Mouse (Mus musculus): Measurements from ENCODE around the gene Afap1l2. TPM values are rescaled to one million over a fixed set of nuclear protein-coding genes. Genes with fewer than 3 reads are reported as not detected.

Gene Afap1l2
- polyA plus RNA-seq, 1 experiment, result 4.9 TPM

DNA sequence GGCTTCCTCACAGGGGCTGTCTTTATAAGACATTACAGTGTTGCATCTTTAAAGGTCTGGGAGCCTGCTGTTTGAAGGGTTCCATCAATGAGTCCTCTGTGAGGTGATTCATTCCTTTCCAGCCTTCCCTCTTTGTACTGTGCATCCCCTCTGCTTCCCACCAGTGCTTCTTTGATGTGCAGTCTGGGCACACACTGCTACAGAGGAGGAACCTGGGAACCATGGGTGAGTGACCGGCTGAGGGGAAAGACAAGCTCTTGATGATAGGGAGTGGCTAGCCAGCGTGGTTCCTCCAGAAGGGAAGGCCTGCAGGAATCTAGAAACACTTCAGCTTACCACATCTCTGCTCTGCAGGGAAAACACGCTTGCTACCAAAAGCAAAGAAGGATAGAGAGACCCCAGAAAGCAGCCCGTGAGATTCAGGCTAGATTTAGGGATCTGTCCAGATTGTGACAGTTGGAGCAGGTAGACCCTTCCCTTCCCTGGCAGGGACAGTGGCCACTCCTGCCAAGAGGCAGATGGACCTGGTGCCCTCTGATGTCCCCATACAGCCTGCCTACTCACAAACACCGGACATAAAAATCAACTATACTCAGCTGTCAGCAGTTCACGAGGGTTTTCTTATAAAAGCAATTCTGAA, 59.9 kb downstream of the Afap1l2 start:
- Histone ChIP-seq H3K4me1 (ENCODE audit: control insufficient read depth, insufficient read depth, low read length) (no peaks in the 10 kb centered on the region), H3K27ac (ENCODE audit: control insufficient read depth, insufficient read depth, low read depth, low read length, poor library complexity) (no peak overlapping the region), H3K4me3 (replicated peaks; ENCODE audit: control insufficient read depth, low read depth, low read length) (no peak overlapping the region)
- WGBS, result 65% methylated on average over 6 of the region's 6 CpGs
- TF ChIP-seq CTCF (IDR thresholded peaks at IDR 0.05; ENCODE audit: control insufficient read depth, insufficient read depth, low read length) (no peak), POLR2A (IDR thresholded peaks at IDR 0.05; ENCODE audit: borderline replicate concordance, control insufficient read depth, low read depth, low read length) (no peak)

DNA sequence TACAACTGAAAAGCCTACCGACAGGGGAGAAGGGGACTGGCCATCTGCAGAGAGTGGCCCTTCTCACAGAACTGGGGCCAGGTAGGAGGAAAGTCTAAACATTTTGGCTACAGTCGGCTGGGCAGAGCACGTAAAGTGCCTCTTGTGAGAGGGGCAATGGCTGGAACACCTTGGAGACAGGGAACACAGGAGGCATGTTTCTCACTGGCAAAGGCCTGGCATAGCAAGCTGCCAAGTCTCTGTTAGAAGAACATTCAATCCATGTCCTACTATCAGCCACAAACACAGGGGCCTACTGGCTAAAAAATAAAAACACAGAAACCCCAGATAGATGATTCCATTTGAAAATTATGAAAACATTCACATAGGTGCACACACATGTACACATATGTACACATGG, 61.3 kb downstream of the Afap1l2 start:
- Histone ChIP-seq H3K4me3 (replicated peaks; ENCODE audit: control insufficient read depth, low read depth, low read length) (no peak overlapping the region), H3K4me1 (ENCODE audit: control insufficient read depth, insufficient read depth, low read length) (no peaks in the 10 kb centered on the region), H3K27ac (ENCODE audit: control insufficient read depth, insufficient read depth, low read depth, low read length, poor library complexity) (no peak overlapping the region)
- no peak for TF ChIP-seq CTCF (IDR thresholded peaks at IDR 0.05; ENCODE audit: control insufficient read depth, insufficient read depth, low read length)
- TF ChIP-seq POLR2A (IDR thresholded peaks at IDR 0.05; ENCODE audit: borderline replicate concordance, control insufficient read depth, low read depth, low read length), result no peak
- 85% methylated on average over 3 of the region's 3 CpGs for WGBS

DNA sequence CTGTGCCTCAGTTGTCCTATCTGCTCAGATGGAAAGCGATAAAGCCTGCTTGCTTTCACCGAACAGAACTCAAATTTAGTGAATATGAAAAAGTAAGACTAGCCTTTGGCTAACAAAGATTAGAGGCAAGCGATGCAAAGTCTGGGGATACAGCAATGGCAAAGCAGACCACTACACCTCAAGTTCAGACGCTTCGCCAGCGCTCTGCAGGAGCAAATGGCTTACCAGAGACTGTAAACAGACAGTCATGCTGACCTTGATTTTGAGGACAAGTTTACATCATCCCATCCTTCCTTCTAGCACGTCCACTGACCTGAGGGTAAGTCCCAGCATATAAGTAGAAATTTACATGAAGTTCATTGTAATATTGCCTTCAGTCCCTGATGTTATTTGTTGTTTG, 61.8 kb downstream of the Afap1l2 start:
- H3K4me3 ChIP-seq (replicated peaks; ENCODE audit: control insufficient read depth, low read depth, low read length), result no peak overlapping the region
- no peaks in the 10 kb centered on the region for H3K4me1 ChIP-seq (ENCODE audit: control insufficient read depth, insufficient read depth, low read length)
- H3K27ac ChIP-seq (ENCODE audit: control insufficient read depth, insufficient read depth, low read depth, low read length, poor library complexity), result no peak overlapping the region
- TF ChIP-seq POLR2A (IDR thresholded peaks at IDR 0.05; ENCODE audit: borderline replicate concordance, control insufficient read depth, low read depth, low read length) (no peak), CTCF (IDR thresholded peaks at IDR 0.05; ENCODE audit: control insufficient read depth, insufficient read depth, low read length) (no peak)
- WGBS, result 86% methylated on average over 7 of the region's 7 CpGs

DNA sequence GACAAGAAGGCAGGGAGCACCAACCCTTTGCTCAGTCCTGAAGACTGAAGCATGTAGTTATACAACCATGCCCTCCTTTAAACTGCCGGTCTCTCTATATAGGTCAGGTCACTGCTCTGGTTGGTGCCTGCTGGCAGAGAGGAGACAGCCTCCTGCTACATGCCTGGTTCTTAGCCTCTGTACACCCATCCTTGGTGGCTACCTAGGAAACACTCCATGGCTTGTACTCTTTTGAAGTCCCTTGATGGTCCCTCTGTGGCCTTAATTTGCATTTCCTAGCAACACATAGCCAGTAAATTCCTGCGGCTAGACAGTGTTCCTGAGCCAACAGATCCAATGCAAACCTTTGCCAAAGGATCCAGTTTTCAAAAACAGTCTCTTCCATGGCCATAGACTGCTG, 62.4 kb downstream of the Afap1l2 start:
- H3K4me3 ChIP-seq (replicated peaks; ENCODE audit: control insufficient read depth, low read depth, low read length), result no peak overlapping the region
- H3K27ac ChIP-seq (ENCODE audit: control insufficient read depth, insufficient read depth, low read depth, low read length, poor library complexity), result no peak overlapping the region
- WGBS, result 87% methylated on average over 2 of the region's 2 CpGs
- TF ChIP-seq CTCF (IDR thresholded peaks at IDR 0.05; ENCODE audit: control insufficient read depth, insufficient read depth, low read length) (no peak), POLR2A (IDR thresholded peaks at IDR 0.05; ENCODE audit: borderline replicate concordance, control insufficient read depth, low read depth, low read length) (no peak)
- H3K4me1 ChIP-seq (ENCODE audit: control insufficient read depth, insufficient read depth, low read length), result no peaks in the 10 kb centered on the region

GRCm38 (mm10) chr19:56944826-56945225, 63.2 kb downstream of the Afap1l2 start:
- no peak overlapping the region for H3K4me3 ChIP-seq (replicated peaks; ENCODE audit: control insufficient read depth, low read depth, low read length)
- TF ChIP-seq POLR2A (IDR thresholded peaks at IDR 0.05; ENCODE audit: borderline replicate concordance, control insufficient read depth, low read depth, low read length), result no peak
- TF ChIP-seq CTCF (IDR thresholded peaks at IDR 0.05; ENCODE audit: control insufficient read depth, insufficient read depth, low read length), result no peak
- WGBS, result 87% methylated on average over 3 of the region's 3 CpGs
- no peak overlapping the region for H3K27ac ChIP-seq (ENCODE audit: control insufficient read depth, insufficient read depth, low read depth, low read length, poor library complexity)
- no peaks in the 10 kb centered on the region for H3K4me1 ChIP-seq (ENCODE audit: control insufficient read depth, insufficient read depth, low read length)

- 44% methylated on average over 9 of the region's 9 CpGs for WGBS
- Histone ChIP-seq H3K27ac (ENCODE audit: control insufficient read depth, insufficient read depth, low read depth, low read length, poor library complexity) (no peak overlapping the region), H3K4me3 (replicated peaks; ENCODE audit: control insufficient read depth, low read depth, low read length) (no peak overlapping the region), H3K4me1 (ENCODE audit: control insufficient read depth, insufficient read depth, low read length) (no peaks in the 10 kb centered on the region)
- no peak for TF ChIP-seq CTCF (IDR thresholded peaks at IDR 0.05; ENCODE audit: control insufficient read depth, insufficient read depth, low read length)
- no peak for TF ChIP-seq POLR2A (IDR thresholded peaks at IDR 0.05; ENCODE audit: borderline replicate concordance, control insufficient read depth, low read depth, low read length)
These were observed 63.8 kb downstream of the Afap1l2 start for GRCm38 (mm10) chr19:56944211-56944610.

DNA sequence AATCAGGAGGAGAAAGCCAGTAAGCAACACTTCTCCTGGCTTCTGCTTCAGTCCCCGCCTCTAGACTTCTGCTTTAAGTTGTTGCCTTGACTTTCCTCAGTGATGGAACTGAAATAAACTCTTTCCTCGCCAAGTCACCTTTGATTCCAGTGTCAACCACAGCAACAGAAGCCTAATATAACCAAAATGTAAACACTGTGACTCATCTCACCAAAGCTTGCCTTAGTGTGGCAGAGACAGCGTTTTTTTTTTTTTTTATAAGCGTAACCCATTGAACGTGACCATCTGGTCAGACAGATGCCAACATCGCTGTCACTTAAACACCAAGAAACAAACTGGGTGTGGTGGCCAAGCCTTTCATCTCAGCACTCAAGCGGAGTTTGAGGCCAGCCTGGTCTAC, 65.8 kb downstream of the Afap1l2 start:
- Histone ChIP-seq H3K27ac (ENCODE audit: control insufficient read depth, insufficient read depth, low read depth, low read length, poor library complexity) (no peak overlapping the region), H3K4me1 (ENCODE audit: control insufficient read depth, insufficient read depth, low read length) (no peaks in the 10 kb centered on the region), H3K4me3 (replicated peaks; ENCODE audit: control insufficient read depth, low read depth, low read length) (no peak overlapping the region)
- TF ChIP-seq CTCF (IDR thresholded peaks at IDR 0.05; ENCODE audit: control insufficient read depth, insufficient read depth, low read length), result no peak
- TF ChIP-seq POLR2A (IDR thresholded peaks at IDR 0.05; ENCODE audit: borderline replicate concordance, control insufficient read depth, low read depth, low read length), result no peak
- 84% methylated on average over 7 of the region's 7 CpGs for WGBS

GRCm38 (mm10) chr19:56940507-56940906, 67.5 kb downstream of the Afap1l2 start:
- Histone ChIP-seq H3K27ac (ENCODE audit: control insufficient read depth, insufficient read depth, low read depth, low read length, poor library complexity) (no peak overlapping the region), H3K4me1 (ENCODE audit: control insufficient read depth, insufficient read depth, low read length) (no peaks in the 10 kb centered on the region), H3K4me3 (replicated peaks; ENCODE audit: control insufficient read depth, low read depth, low read length) (no peak overlapping the region)
- TF ChIP-seq POLR2A (IDR thresholded peaks at IDR 0.05; ENCODE audit: borderline replicate concordance, control insufficient read depth, low read depth, low read length), result no peak
- 85% methylated on average over 11 of the region's 11 CpGs for WGBS

DNA sequence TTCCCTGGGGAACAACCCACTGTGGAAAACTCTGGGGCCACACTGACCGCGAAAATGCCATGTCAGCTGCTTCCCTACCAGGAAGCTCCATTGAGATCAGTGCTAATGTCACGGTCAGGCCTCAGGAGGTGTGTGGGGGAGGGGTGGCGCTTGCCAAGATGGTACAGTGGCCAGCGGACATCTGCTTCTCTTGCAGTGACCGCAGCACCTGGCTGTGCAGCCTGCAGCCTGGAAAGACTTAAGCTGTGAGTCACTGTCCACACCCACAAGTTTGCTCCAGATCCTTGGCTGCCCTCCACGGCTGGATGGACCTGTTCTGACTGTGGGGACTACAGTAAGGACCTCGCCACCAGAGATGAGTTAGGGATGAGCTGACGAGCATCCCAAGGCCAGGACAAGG, 68.2 kb downstream of the Afap1l2 start:
- TF ChIP-seq POLR2A (IDR thresholded peaks at IDR 0.05; ENCODE audit: borderline replicate concordance, control insufficient read depth, low read depth, low read length) (no peak), CTCF (IDR thresholded peaks at IDR 0.05; ENCODE audit: control insufficient read depth, insufficient read depth, low read length) (no peak)
- H3K4me3 ChIP-seq (replicated peaks; ENCODE audit: control insufficient read depth, low read depth, low read length), result no peak overlapping the region
- 85% methylated on average over 9 of the region's 9 CpGs for WGBS
- H3K27ac ChIP-seq (ENCODE audit: control insufficient read depth, insufficient read depth, low read depth, low read length, poor library complexity), result no peak overlapping the region
- H3K4me1 ChIP-seq (ENCODE audit: control insufficient read depth, insufficient read depth, low read length), result no peaks in the 10 kb centered on the region

All from bone marrow, adult 2 months (tissue).